Mouse (Mus musculus) induced T-regulatory cell, adult 2 months (primary cell): ENCODE measurements around the gene Fktn.
"Not testable (repeated sequence)": the region's sequence is repeated elsewhere in the genome, so short reads cannot be mapped to it uniquely, and the experiment has no call there.

Experiments used
- DNase-seq: peaks from one replicate; pipeline ENCODE4 v3.0.0-alpha.2; 2012; ENCODE audit warnings: low read depth

Gene Fktn

GRCm38 (mm10) chr4:53713704-53714050, at the start of gene Fktn:
Fktn (plus strand) TSS chr4:53713998.
- DNase-seq, result no peak

GRCm38 (mm10) chr4:53682092-53682491, 31.7 kb upstream of the Fktn start:
- DNase-seq, result no peak

- DNase-seq, result no peak
These were observed 24.8 kb upstream of the Fktn start for GRCm38 (mm10) chr4:53688965-53689364.

- no peak for DNase-seq
These were observed 22.4 kb upstream of the Fktn start for GRCm38 (mm10) chr4:53691418-53691817.

- not testable (repeated sequence) for DNase-seq
These were observed 4.6 kb upstream of the Fktn start for GRCm38 (mm10) chr4:53709166-53709565.

- DNase-seq, result no peak
These were observed 3.8 kb upstream of the Fktn start for GRCm38 (mm10) chr4:53710021-53710420.

GRCm38 (mm10) chr4:53710555-53711328, 3.1 kb upstream of the Fktn start:
- no peak for DNase-seq

GRCm38 (mm10) chr4:53714051-53714814, 435 bp downstream of the Fktn start:
- peak; percentile 90 for DNase-seq

GRCm38 (mm10) chr4:53715977-53716376, 2.2 kb downstream of the Fktn start:
- DNase-seq, result peak; percentile 27

- DNase-seq, result no peak
These were observed 3.7 kb downstream of the Fktn start for GRCm38 (mm10) chr4:53717546-53717945.

GRCm38 (mm10) chr4:53718261-53718660, 4.5 kb downstream of the Fktn start:
- DNase-seq, result no peak

- DNase-seq, result no peak
These were observed 8.7 kb downstream of the Fktn start for GRCm38 (mm10) chr4:53722506-53722905.

GRCm38 (mm10) chr4:53726100-53726499, 12.3 kb downstream of the Fktn start:
- DNase-seq, result not testable (repeated sequence)

- DNase-seq, result no peak
These were observed 14.3 kb downstream of the Fktn start for GRCm38 (mm10) chr4:53728121-53728520.

- DNase-seq, result peak; percentile 65
These were observed 25.3 kb downstream of the Fktn start for GRCm38 (mm10) chr4:53738956-53739616.

- DNase-seq, result no peak
These were observed 36.0 kb downstream of the Fktn start for GRCm38 (mm10) chr4:53749831-53750230.

- no peak for DNase-seq
These were observed 36.8 kb downstream of the Fktn start for GRCm38 (mm10) chr4:53750391-53751120.

- no peak for DNase-seq
These were observed 43.2 kb downstream of the Fktn start for GRCm38 (mm10) chr4:53757030-53757429.

- DNase-seq, result no peak
These were observed 45.0 kb downstream of the Fktn start for GRCm38 (mm10) chr4:53758764-53759163.

GRCm38 (mm10) chr4:53759678-53760077, 45.9 kb downstream of the Fktn start:
- no peak for DNase-seq

- DNase-seq, result no peak
These were observed 48.7 kb downstream of the Fktn start for GRCm38 (mm10) chr4:53762501-53762900.
